Mouse (Mus musculus) stomach, embryonic 15.5 days (tissue): ENCODE measurements around the gene Atad1. TPM values are rescaled to one million over a fixed set of nuclear protein-coding genes. Genes with fewer than 3 reads are reported as not detected.
A peak's percentile ranks its signal among the peaks of the same experiment; 100 is the strongest.
"Not testable (repeated sequence)": the region's sequence is repeated elsewhere in the genome, so short reads cannot be mapped to it uniquely, and the experiment has no call there.

ENCODE experiments used
- ATAC-seq: fragments of 200-750 bp; cut with Nextera tagmentation; 2 replicates; pipeline ENCODE4 v1.8.0; 2017; ENCODE audit warnings: low read depth, moderate number of reproducible peaks, moderate TSS enrichment; ENCODE audit not compliant: insufficient read depth, low FRiP score
- H3K27ac ChIP-seq: fragments of 300-500 bp; sonication (generic); 2 replicates; pipeline ENCODE4 v1.5.1; 2015; ENCODE audit warnings: mild to moderate bottlenecking, inconsistent platforms
- H3K27me3 ChIP-seq: fragments of 300-500 bp; sonication (generic); replicated peaks from 2 replicates; pipeline ENCODE4 v1.6.1; 2015; ENCODE audit warnings: inconsistent platforms
- H3K36me3 ChIP-seq: fragments of 300-500 bp; sonication (generic); 2 replicates; pipeline ENCODE4 v1.6.1; 2015; ENCODE audit warnings: inconsistent platforms
- H3K4me1 ChIP-seq: fragments of 300-500 bp; sonication (generic); 2 replicates; pipeline ENCODE4 v1.6.1; 2015; ENCODE audit warnings: inconsistent platforms
- H3K4me2 ChIP-seq: fragments of 300-500 bp; sonication (generic); 2 replicates; pipeline ENCODE4 v1.6.1; 2015; ENCODE audit warnings: mild to moderate bottlenecking, inconsistent platforms
- H3K4me3 ChIP-seq: fragments of 300-500 bp; sonication (generic); replicated peaks from 2 replicates; pipeline ENCODE4 v1.5.1; 2015; ENCODE audit warnings: inconsistent platforms
- H3K9ac ChIP-seq: fragments of 300-500 bp; sonication (generic); 2 replicates; pipeline ENCODE4 v1.6.1; 2015; ENCODE audit warnings: inconsistent platforms
- H3K9me3 ChIP-seq: fragments of 300-500 bp; sonication (generic); 2 replicates; pipeline ENCODE4 v1.6.1; 2016; ENCODE audit warnings: inconsistent platforms
- WGBS: fragments of 180-500 bp; shearing (Covaris S2); methylation state at CpG from one replicate; pipeline ENCODE4 v1.1.7; 2015; 5-methylcytosine and 5-hydroxymethylcytosine counted together
- polyA plus RNA-seq: library from polyadenylated mRNA; unstranded; fragments of >200 nt; fragmentation: Nextera tagmentation; extraction: Ambion mirVana; gene quantifications from 2 replicates; pipeline ENCODE4 v1.2.1, GENCODE M21; 2015

Atad1 gene
- 62.9 and 67.8 TPM in 2 replicates for polyA plus RNA-seq

DNA sequence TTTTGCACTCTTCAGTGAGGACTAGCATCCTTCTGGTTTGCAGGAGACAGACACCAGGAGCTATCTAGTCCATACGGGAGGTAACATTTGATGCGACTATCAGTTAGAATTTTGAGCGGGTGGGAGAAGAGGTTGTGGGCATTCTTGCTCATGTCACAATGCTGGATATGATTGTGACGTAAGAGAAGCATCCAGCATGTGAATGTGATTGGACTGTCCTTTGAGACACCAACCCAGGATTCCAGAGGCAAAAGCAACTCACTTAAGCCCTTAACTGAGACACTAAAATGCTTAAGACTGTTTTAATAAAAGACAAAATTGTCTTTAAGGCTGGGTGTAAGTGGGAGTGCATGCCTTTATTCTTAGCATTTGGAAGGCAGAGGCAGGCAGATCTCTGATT lies at the start of gene Atad1:
TSS of gene Atad1 (minus strand) at position 101 of the 400 bp plus-strand sequence.
- 90% methylated on average over 4 of the region's 4 CpGs for WGBS
- H3K4me1 ChIP-seq: no peaks in the 10 kb centered on the region
- no peak within 1 kb of the TSS for H3K4me3 ChIP-seq
- no peak for ATAC-seq
- H3K9me3 ChIP-seq: no peaks in the 10 kb centered on the region
- no peak within 1 kb of the TSS for H3K4me2 ChIP-seq
- H3K9ac ChIP-seq: no peak within 1 kb of the TSS
- no peaks in the 10 kb centered on the region for H3K27me3 ChIP-seq
- no peaks in the 10 kb centered on the region for H3K36me3 ChIP-seq
- H3K27ac ChIP-seq: no peak within 1 kb of the TSS

DNA sequence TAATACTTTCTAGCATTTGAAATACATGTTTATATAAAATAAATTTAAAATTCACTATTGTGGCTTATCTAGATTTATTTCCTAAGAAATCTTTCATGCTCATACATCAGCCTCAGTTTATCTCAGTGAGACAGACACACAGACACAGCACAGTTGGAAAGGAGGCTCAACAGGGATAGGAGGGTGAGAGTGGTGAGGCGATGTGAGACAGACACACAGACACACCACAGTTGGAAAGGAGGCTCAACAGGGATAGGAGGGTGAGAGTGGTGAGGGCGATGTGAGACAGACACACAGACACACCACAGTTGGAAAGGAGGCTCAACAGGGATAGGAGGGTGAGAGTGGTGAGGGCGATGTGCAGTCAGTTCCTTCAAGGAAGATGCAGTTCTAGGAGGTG lies 48.4 kb upstream of the Atad1 start:
- not testable (repeated sequence) for H3K36me3 ChIP-seq, H3K4me3 ChIP-seq, H3K9ac ChIP-seq, H3K9me3 ChIP-seq, H3K27ac ChIP-seq, ATAC-seq, H3K4me2 ChIP-seq, H3K27me3 ChIP-seq
- WGBS: 83% methylated on average over 3 of the region's 3 CpGs
- peaks cover 11% of the 10 kb centered on the region; the same call in 1 of the 2 replicates for H3K4me1 ChIP-seq

DNA sequence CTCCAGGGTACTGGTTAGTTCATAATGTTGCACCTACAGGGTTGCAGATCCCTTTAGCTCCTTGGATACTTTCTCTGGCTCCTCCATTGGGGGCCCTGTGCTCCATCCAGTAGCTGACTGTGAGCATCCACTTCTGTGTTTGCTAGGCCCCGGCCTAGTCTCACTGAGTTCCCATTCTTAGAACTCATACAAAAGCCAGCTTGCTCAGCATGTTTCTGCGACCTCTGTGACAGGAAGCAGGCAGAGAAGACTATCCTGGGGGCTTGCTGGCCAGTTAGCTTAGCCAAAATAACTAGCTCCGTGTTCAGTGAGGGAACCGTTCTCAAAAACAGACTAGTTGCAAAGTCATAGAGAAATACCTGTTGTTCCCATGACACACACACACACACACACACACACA lies 47.8 kb upstream of the Atad1 start:
- ATAC-seq, H3K9me3 ChIP-seq, H3K36me3 ChIP-seq, H3K4me3 ChIP-seq, H3K9ac ChIP-seq, H3K27ac ChIP-seq, H3K4me2 ChIP-seq, H3K27me3 ChIP-seq: not testable (repeated sequence)
- peaks cover 11% of the 10 kb centered on the region; the same call in 1 of the 2 replicates for H3K4me1 ChIP-seq
- 54% methylated on average over 4 of the region's 4 CpGs for WGBS

DNA sequence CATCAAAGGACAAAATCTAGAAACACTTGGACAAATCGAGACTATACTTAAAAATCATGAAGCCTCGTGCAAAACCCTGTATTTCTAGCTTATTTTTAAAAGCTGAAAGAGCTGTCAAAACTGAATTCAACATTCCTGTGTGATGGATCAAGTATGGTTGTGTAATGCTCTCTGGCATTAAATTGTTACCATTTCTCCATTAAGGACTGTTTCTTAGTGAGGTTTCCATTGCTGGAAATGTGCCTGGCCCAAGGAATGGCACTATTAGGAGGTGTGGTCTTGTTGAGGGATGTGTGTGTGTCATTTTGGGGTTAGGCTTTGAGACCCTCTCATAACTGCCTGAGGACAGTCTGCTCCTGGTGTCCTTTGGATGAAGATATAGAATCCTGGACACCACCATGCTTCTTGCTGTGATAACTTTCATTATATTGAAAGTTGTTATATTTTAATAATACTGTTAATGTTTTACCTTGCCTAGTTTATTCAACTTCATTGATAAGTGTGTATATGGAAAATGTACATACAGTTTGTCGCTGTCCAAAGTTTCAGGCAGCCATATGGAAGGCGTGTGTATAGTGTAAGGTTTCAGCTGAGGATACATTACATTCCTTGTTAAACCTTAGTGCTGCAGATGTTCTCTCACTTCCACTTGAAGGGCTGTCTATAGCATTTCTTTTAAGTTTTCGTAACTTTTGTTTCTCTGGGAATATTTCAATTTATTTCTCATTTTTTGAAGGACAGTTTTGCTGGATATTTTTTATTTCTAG lies 41.9 kb upstream of the Atad1 start:
- 64% methylated on average over 5 of the region's 5 CpGs for WGBS
- H3K27ac ChIP-seq: no peak overlapping the region
- H3K4me3 ChIP-seq: no peak overlapping the region
- no peaks in the 10 kb centered on the region for H3K9me3 ChIP-seq
- ATAC-seq: no peak
- no peaks in the 10 kb centered on the region for H3K27me3 ChIP-seq
- H3K36me3 ChIP-seq: no peaks in the 10 kb centered on the region
- H3K9ac ChIP-seq: no peak overlapping the region
- no peaks in the 10 kb centered on the region for H3K4me1 ChIP-seq
- no peak overlapping the region for H3K4me2 ChIP-seq

DNA sequence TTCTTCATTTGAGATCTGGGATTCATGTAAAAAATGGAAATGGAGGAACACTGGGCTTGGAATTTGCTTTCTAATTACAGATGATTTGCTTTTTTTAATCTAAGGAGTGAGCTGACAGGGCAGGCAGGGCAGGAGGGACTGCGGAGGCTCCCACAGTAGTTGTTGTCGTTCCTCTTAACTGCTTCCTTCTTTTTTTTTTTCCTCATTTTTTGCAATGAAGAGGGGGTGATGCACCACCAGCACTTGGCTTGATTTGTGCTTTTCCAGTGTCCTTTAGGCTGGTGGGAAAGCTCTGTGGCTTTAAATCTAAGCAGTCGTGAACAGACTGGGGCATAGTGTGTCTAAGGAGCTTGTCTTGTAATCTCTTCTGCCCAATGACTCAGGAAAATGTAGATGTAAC lies 39.5 kb upstream of the Atad1 start:
- H3K27ac ChIP-seq: no peak overlapping the region
- H3K27me3 ChIP-seq: no peaks in the 10 kb centered on the region
- H3K9me3 ChIP-seq: no peaks in the 10 kb centered on the region
- H3K9ac ChIP-seq: no peak overlapping the region
- H3K36me3 ChIP-seq: no peaks in the 10 kb centered on the region
- ATAC-seq: no peak
- WGBS: 70% methylated on average over 3 of the region's 3 CpGs
- no peak overlapping the region for H3K4me2 ChIP-seq
- H3K4me3 ChIP-seq: no peak overlapping the region
- no peaks in the 10 kb centered on the region for H3K4me1 ChIP-seq

DNA sequence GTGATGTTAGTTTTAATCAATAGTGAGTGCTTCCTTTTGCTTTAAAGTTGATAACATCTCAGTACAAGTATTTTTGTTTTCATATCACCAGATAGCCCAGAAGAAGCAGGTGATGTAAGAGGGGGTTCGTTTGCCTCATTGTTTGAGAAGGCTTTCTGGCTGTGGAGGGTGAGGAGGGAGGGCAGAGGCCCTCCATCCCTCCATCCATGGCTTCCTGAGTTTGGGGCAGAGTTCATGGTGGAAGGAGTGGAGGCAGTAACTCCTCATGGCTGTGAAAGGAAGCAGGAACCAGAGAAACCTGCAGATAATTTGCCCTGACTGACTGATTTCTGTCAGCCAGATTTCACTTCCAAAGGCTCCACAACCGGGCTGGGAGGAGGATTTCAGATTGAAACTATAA lies 38.8 kb upstream of the Atad1 start:
- Histone ChIP-seq H3K27ac (no peak overlapping the region), H3K4me2 (no peak overlapping the region), H3K4me1 (no peaks in the 10 kb centered on the region), H3K9ac (no peak overlapping the region), H3K4me3 (no peak overlapping the region), H3K27me3 (no peaks in the 10 kb centered on the region), H3K9me3 (no peaks in the 10 kb centered on the region), H3K36me3 (0 out of 2 replicates have a peak, but pooled peaks cover 4% of the 10 kb centered on the region)
- WGBS: 37% methylated on average over 2 of the region's 2 CpGs
- no peak for ATAC-seq

DNA sequence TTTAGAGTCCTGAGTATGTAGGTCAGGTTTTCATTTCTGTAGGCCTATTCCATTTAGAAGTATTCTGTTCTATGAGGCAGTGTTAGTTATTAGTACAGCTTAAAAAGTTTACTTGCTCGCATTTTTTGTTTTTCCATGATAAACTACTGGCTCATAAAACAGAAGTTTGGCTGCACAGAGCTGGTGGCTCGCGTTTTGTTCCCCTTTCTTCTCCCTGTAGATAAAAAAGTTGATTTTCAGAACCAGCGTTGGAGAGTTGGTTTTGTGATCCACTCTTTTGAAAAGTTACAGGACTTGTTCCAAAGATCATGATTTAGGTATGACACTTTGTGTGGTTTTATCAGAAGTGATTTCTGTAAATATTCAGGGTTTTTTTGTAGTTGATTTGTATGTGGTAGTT lies 22.9 kb upstream of the Atad1 start:
- H3K27me3 ChIP-seq: no peaks in the 10 kb centered on the region
- no peak overlapping the region for H3K27ac ChIP-seq
- H3K4me2 ChIP-seq: no peak overlapping the region
- WGBS: 60% methylated on average over 4 of the region's 4 CpGs
- 0 out of 2 replicates have a peak, but pooled peaks cover 2% of the 10 kb centered on the region for H3K36me3 ChIP-seq
- H3K4me3 ChIP-seq: no peak overlapping the region
- ATAC-seq: no peak
- peaks cover 4% of the 10 kb centered on the region; the same call in 1 of the 2 replicates for H3K4me1 ChIP-seq
- no peaks in the 10 kb centered on the region for H3K9me3 ChIP-seq
- H3K9ac ChIP-seq: no peak overlapping the region

DNA sequence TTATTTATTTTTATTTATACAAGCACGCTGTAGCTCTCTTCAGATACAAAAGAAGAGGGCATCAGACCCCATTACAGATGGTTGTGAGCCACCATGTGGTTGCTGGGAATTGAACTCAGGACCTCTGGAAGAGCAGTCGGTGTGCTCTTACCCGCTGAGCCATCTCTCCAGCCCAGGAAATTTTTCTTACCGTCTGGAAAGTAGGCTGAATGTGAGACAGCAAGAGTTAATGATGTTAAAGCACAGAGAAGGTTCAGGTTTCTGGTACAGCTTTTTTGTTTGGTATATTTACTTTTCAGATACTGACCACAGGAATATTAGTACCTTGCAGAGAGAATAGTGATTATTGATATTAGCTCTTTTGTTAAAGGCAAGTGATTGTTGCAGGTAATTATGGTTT lies 21.6 kb upstream of the Atad1 start:
- peak overlapping the region; percentile 12; the same call in 1 of the 2 replicates for H3K4me3 ChIP-seq
- 61% methylated on average over 4 of the region's 4 CpGs for WGBS

DNA sequence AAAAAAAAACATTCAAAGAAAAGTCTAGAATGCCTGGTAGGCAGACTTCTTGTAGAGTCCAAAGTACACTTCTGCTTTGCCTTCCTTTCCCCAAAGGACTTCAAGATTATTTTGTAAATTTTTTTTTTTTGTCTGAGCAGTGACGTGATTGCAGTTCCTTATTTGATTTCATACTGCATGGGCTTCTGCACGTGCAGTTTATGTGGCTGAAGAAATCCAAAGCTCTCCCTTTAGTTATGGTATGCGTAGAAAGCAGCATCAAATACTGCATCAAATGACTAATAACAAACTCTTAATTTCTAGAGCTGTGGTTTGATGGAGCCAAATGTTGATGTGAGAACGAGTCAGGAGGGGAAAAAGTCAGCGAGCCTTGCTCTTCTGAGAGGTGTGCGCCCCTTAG lies 20.9 kb upstream of the Atad1 start:
- no peak for ATAC-seq

More for the DNA sequence above, 21.6 kb upstream of the Atad1 start:
- no peak for ATAC-seq
- Histone ChIP-seq H3K4me1 (peaks cover 4% of the 10 kb centered on the region; the same call in 1 of the 2 replicates), H3K27me3 (no peaks in the 10 kb centered on the region), H3K27ac (no peak overlapping the region), H3K4me2 (peak overlapping the region; percentile 55), H3K9ac (no peak overlapping the region), H3K36me3 (0 out of 2 replicates have a peak, but pooled peaks cover 2% of the 10 kb centered on the region), H3K9me3 (no peaks in the 10 kb centered on the region)

DNA sequence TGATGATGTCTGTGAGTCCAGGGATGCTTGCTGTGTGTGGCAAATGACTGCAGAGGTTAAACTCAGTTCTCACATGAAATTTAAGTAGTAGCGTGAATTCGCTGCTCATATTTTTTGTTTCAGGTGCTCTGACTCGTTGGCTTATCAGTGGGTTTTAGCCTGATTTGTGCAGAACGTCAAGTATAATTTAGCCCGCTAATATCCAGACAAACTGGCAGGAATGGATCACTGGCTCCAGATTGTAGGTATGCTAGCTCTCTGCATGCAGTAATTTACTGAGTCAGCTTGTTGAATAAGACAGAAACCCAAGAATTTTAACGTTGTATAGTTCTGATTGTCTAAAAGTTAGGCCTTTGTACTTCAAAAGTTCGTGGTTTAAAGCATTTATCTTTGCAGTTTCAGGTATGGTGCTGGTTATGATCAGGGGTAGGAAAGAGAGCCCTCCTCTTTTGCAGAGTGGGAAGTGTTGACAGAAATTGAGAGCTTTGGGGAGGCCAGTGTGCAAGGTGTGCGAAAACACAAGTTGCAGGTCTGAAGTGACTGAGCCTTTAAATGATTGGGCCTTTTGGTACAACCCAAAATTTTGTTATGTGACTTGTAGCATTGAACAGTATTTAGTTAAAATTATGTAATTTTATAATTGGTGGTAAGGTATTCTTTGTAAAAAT lies 19.9 kb upstream of the Atad1 start:
- 4% methylated on average over 8 of the region's 8 CpGs for WGBS
- Histone ChIP-seq H3K9ac (peak overlapping the region; percentile 16; the same call in 1 of the 2 replicates), H3K4me3 (peak overlapping the region; percentile 75), H3K9me3 (no peaks in the 10 kb centered on the region), H3K4me2 (peak overlapping the region; percentile 61), H3K4me1 (peaks cover 4% of the 10 kb centered on the region; the same call in 1 of the 2 replicates), H3K27ac (no peak overlapping the region), H3K36me3 (0 out of 2 replicates have a peak, but pooled peaks cover 2% of the 10 kb centered on the region), H3K27me3 (no peaks in the 10 kb centered on the region; the same call in 1 of the 2 replicates)
- ATAC-seq: no peak

More for the DNA sequence above, 20.9 kb upstream of the Atad1 start:
- peak overlapping the region; percentile 28 for H3K4me3 ChIP-seq
- 24% methylated on average over 6 of the region's 6 CpGs for WGBS
- no peak overlapping the region for H3K27ac ChIP-seq
- no peaks in the 10 kb centered on the region for H3K9me3 ChIP-seq
- no peaks in the 10 kb centered on the region for H3K27me3 ChIP-seq
- peaks cover 4% of the 10 kb centered on the region; the same call in 1 of the 2 replicates for H3K4me1 ChIP-seq
- H3K4me2 ChIP-seq: peak overlapping the region; percentile 55
- H3K9ac ChIP-seq: no peak overlapping the region
- H3K36me3 ChIP-seq: 0 out of 2 replicates have a peak, but pooled peaks cover 2% of the 10 kb centered on the region

DNA sequence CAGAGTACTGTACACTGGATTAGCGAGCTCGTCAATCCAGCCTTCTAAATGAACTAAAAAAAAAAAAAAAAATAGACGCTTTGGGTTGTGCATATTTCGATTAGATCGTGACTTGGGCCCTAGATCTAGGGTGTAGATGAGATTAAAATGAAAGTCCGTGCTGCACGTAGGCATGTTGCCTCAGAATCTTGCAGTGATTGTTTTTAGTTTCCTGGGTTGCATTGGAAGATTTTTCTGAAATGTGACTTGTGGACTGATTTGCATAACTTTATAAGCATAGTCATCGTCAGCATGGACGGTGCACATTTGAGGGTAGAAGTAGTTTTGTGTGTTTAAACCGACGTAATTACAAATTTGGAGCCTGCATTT lies 19.2 kb upstream of the Atad1 start:
- Histone ChIP-seq H3K27ac (peak overlapping the region; percentile 100; the same call in 1 of the 2 replicates), H3K4me2 (peak overlapping the region; percentile 61), H3K9me3 (no peaks in the 10 kb centered on the region), H3K4me1 (peaks cover 4% of the 10 kb centered on the region; the same call in 1 of the 2 replicates), H3K36me3 (0 out of 2 replicates have a peak, but pooled peaks cover 2% of the 10 kb centered on the region), H3K27me3 (no peaks in the 10 kb centered on the region; the same call in 1 of the 2 replicates), H3K9ac (peak overlapping the region; percentile 97; the same call in 1 of the 2 replicates), H3K4me3 (peak overlapping the region; percentile 75)
- ATAC-seq: no peak
- WGBS: under 1% methylated on average over 11 of the region's 11 CpGs
